Mouse (Mus musculus) hindbrain, embryonic 14.5 days (tissue): ENCODE results near the gene Trp53i13. TPM values are rescaled to one million over a fixed set of nuclear protein-coding genes. Genes with fewer than 3 reads are reported as not detected.

Experiments
- polyA plus RNA-seq: library from polyadenylated mRNA; unstranded; fragments of >200 nt; fragmentation: Nextera tagmentation; extraction: Ambion mirVana; gene quantifications from 2 replicates; pipeline ENCODE4 v1.2.1, GENCODE M21; 2014

Trp53i13 gene
- polyA plus RNA-seq, 1 experiment from 2014 or later, result 15.1 TPM

Other genes starting within 250 kb of the Trp53i13 start
- 0.82 and 0.91 TPM in 2 replicates for gene Coro6, start 53.6 kb downstream of the Trp53i13 start, polyA plus RNA-seq
- 44.5 and 45.0 TPM in 2 replicates for gene Ankrd13b, start 26.3 kb downstream of the Trp53i13 start, polyA plus RNA-seq
- gene Git1, start 22.4 kb downstream of the Trp53i13 start, polyA plus RNA-seq, result 21.3 and 23.2 TPM in 2 replicates
- 1.7 and 2.7 TPM in 2 replicates for gene Abhd15, start 859 bp downstream of the Trp53i13 start, polyA plus RNA-seq
- not detected in 2 replicates for gene Gm10392, start 3.2 kb upstream of the Trp53i13 start, polyA plus RNA-seq
- gene Taok1, start 91.8 kb upstream of the Trp53i13 start, polyA plus RNA-seq, result 29.2 and 29.3 TPM in 2 replicates
- 5.9 and 6.4 TPM in 2 replicates for gene Nufip2, start 170.2 kb upstream of the Trp53i13 start, polyA plus RNA-seq
- gene Cryba1, start 209.3 kb upstream of the Trp53i13 start, polyA plus RNA-seq, result 0.47 and 0.62 TPM in 2 replicates
- gene Myo18a, start 247.3 kb upstream of the Trp53i13 start, polyA plus RNA-seq, result 42.1 and 43.7 TPM in 2 replicates